Mouse (Mus musculus): ENCODE results near the gene Ssna1.

DNA sequence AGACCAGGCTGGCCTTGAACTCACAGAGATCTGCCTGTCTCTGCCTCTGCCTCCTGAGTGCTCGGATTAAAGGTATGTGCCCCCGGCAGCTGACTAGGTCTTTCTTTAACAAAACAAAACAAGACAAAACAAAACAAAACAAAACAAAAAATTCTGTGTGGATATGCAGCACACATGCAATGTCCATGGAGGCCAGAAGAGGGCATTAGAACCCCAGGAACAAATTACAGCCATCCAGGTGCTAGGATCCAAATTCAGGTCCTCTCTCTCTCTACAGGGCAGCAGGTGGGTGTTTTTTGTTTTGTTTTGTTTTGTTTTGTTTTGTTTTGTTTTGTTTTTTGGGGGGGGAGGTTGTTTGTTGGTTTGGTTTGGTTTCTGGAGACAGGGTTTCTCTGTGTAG lies 13.4 kb downstream of the Ssna1 start:
- TF ChIP-seq CTCF (IDR thresholded peaks at IDR 0.05; ENCODE audit: low read depth) (peak; percentile 72), EP300 (IDR thresholded peaks at IDR 0.05; ENCODE audit: low read depth) (0 out of 2 replicates have a peak, but pooled peaks have one; percentile 10)

Data from liver, embryonic 14.5 days (tissue).